Mouse (Mus musculus) spleen, postnatal 14 days (tissue): ENCODE results near the gene Fat3.
A peak's percentile ranks its signal among the peaks of the same experiment; 100 is the strongest.

ENCODE experiments used
- DNase-seq, 2 experiments: peaks; one replicate each; pipeline ENCODE4 v3.0.0; 2021 to 2022; ENCODE audit warnings: low spot score in 2 of 2

Fat3 gene

GRCm38 (mm10) chr9:16256577-16257207, 244.4 kb downstream of the Fat3 start:
- DNase-seq, result no peak

- DNase-seq, result no peak
Measured at GRCm38 (mm10) chr9:16246741-16247140, 254.3 kb downstream of the Fat3 start.

- DNase-seq, result no peak
Measured at GRCm38 (mm10) chr9:16231575-16231974, 269.5 kb downstream of the Fat3 start.

GRCm38 (mm10) chr9:16228919-16229318, 272.2 kb downstream of the Fat3 start:
- DNase-seq, result no peak

- DNase-seq, result no peak
Measured at GRCm38 (mm10) chr9:16227398-16227797, 273.7 kb downstream of the Fat3 start.

- no peak for DNase-seq
Measured at GRCm38 (mm10) chr9:16226545-16226944, 274.5 kb downstream of the Fat3 start.

- no peak for DNase-seq
Measured at GRCm38 (mm10) chr9:16221885-16222284, 279.2 kb downstream of the Fat3 start.

- no peak for DNase-seq
Measured at GRCm38 (mm10) chr9:16216235-16216634, 284.9 kb downstream of the Fat3 start.

GRCm38 (mm10) chr9:16214731-16215681, 286.1 kb downstream of the Fat3 start:
- peak in 1 of 2 experiments; percentile 6 for DNase-seq

GRCm38 (mm10) chr9:16213324-16213723, 287.8 kb downstream of the Fat3 start:
- DNase-seq, result no peak

- DNase-seq, result no peak
Measured at GRCm38 (mm10) chr9:16212628-16213027, 288.5 kb downstream of the Fat3 start.

- DNase-seq, result no peak
Measured at GRCm38 (mm10) chr9:16212163-16212562, 288.9 kb downstream of the Fat3 start.

GRCm38 (mm10) chr9:16211468-16211867, 289.6 kb downstream of the Fat3 start:
- DNase-seq, result no peak

GRCm38 (mm10) chr9:16202296-16202695, 298.8 kb downstream of the Fat3 start:
- no peak for DNase-seq

GRCm38 (mm10) chr9:16200948-16201347, 300.1 kb downstream of the Fat3 start:
- DNase-seq, result no peak

GRCm38 (mm10) chr9:16186461-16186860, 314.6 kb downstream of the Fat3 start:
- DNase-seq, result no peak

GRCm38 (mm10) chr9:16169238-16169637, 331.8 kb downstream of the Fat3 start:
- DNase-seq, result no peak

GRCm38 (mm10) chr9:16168051-16168450, 333.0 kb downstream of the Fat3 start:
- DNase-seq, result no peak

GRCm38 (mm10) chr9:16159366-16159765, 341.7 kb downstream of the Fat3 start:
- no peak for DNase-seq

- no peak for DNase-seq
Measured at GRCm38 (mm10) chr9:16153580-16153930, 347.5 kb downstream of the Fat3 start.

- no peak for DNase-seq
Measured at GRCm38 (mm10) chr9:16152756-16153579, 348.1 kb downstream of the Fat3 start.

GRCm38 (mm10) chr9:16150046-16150445, 351.0 kb downstream of the Fat3 start:
- no peak for DNase-seq
